Mouse (Mus musculus) limb, embryonic 15.5 days (tissue): ENCODE data around the gene Cbr3. TPM values are rescaled to one million over a fixed set of nuclear protein-coding genes. Genes with fewer than 3 reads are reported as not detected.

ENCODE experiments used
- ATAC-seq: fragments of 200-750 bp; cut with Nextera tagmentation; 2 replicates; pipeline ENCODE4 v1.8.0; 2017; ENCODE audit warnings: low read depth, moderate TSS enrichment; ENCODE audit not compliant: insufficient number of reproducible peaks, low FRiP score, low TSS enrichment
- H3K27ac ChIP-seq: fragments of 300-500 bp; sonication (generic); 2 replicates; pipeline ENCODE4 v1.5.1; 2015; ENCODE audit warnings: moderate library complexity, mild to moderate bottlenecking, inconsistent platforms
- H3K27me3 ChIP-seq: fragments of 300-500 bp; sonication (generic); 2 replicates; pipeline ENCODE4 v1.6.1; 2015; ENCODE audit warnings: inconsistent platforms
- H3K36me3 ChIP-seq: fragments of 300-500 bp; sonication (generic); 2 replicates; pipeline ENCODE4 v1.6.1; 2015; ENCODE audit warnings: inconsistent platforms
- H3K4me1 ChIP-seq: fragments of 300-500 bp; sonication (generic); 2 replicates; pipeline ENCODE4 v1.6.1; 2015; ENCODE audit warnings: inconsistent platforms
- H3K4me2 ChIP-seq: fragments of 300-500 bp; sonication (generic); 2 replicates; pipeline ENCODE4 v1.6.1; 2015; ENCODE audit warnings: mild to moderate bottlenecking, inconsistent platforms
- H3K4me3 ChIP-seq: fragments of 300-500 bp; sonication (generic); 2 replicates; pipeline ENCODE4 v1.5.1; 2015; ENCODE audit warnings: mild to moderate bottlenecking, inconsistent platforms
- H3K9ac ChIP-seq: fragments of 300-500 bp; sonication (generic); 2 replicates; pipeline ENCODE4 v1.6.1; 2015; ENCODE audit warnings: inconsistent platforms
- H3K9me3 ChIP-seq: fragments of 300-500 bp; sonication (generic); 2 replicates; pipeline ENCODE4 v1.6.1; 2016; ENCODE audit warnings: inconsistent platforms
- WGBS: fragments of 180-500 bp; shearing (Covaris S2); methylation state at CpG from one replicate; pipeline ENCODE4 v1.1.7; 2015; 5-methylcytosine and 5-hydroxymethylcytosine counted together
- polyA plus RNA-seq: library from polyadenylated mRNA; unstranded; fragments of >200 nt; fragmentation: Nextera tagmentation; extraction: Ambion mirVana; gene quantifications from 2 replicates; pipeline ENCODE4 v1.2.1, GENCODE M21; 2015

Gene Cbr3
- polyA plus RNA-seq, 1 experiment from 2014 or later: 16.5 TPM

- H3K4me3 ChIP-seq: peak overlapping the region; percentile 80
- peak overlapping the region; percentile 95 for H3K4me2 ChIP-seq
- no peak; the same call in 1 of the 2 replicates for ATAC-seq
- H3K9me3 ChIP-seq: no peaks in the 10 kb centered on the region
- 9% methylated on average over 31 of the region's 31 CpGs for WGBS
- H3K4me1 ChIP-seq: peaks cover 14% of the 10 kb centered on the region
- peak overlapping the region; percentile 59; the same call in 1 of the 2 replicates for H3K27ac ChIP-seq
- H3K27me3 ChIP-seq: 0 out of 2 replicates have a peak, but pooled peaks cover 5% of the 10 kb centered on the region
- H3K9ac ChIP-seq: peak overlapping the region; percentile 78
- 0 out of 2 replicates have a peak, but pooled peaks cover 4% of the 10 kb centered on the region for H3K36me3 ChIP-seq
Observed at GRCm38 (mm10) chr16:93712189-93712885, 29.3 kb downstream of the Cbr3 start.

DNA sequence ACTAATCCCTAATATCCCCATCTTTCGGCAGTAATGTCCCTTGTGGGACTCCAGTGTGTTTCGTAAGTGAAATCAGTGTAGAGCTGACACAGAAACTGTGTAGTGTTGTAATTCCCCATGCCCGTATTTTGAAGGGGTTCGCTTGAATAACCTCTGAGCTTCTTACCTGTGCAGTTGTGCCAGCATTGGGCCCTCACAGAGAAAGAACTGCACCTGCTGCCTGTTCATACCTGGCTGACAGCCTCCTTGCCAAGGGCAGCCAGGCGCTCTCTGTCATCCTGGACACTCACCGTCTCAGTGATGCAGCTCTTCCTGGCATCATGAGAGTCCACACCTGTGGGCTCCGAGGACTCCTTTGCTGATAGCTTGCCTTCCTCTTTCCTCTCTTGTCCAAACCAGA is 30.0 kb downstream of the Cbr3 start:
- no peak for ATAC-seq
- 83% methylated on average over 7 of the region's 7 CpGs for WGBS
- peak overlapping the region; percentile 80 for H3K4me3 ChIP-seq
- no peak overlapping the region for H3K27ac ChIP-seq
- no peak overlapping the region for H3K9ac ChIP-seq
- H3K9me3 ChIP-seq: no peaks in the 10 kb centered on the region
- H3K4me2 ChIP-seq: peak overlapping the region; percentile 95; the same call in 1 of the 2 replicates
- peaks cover 4% of the 10 kb centered on the region; the same call in 1 of the 2 replicates for H3K36me3 ChIP-seq
- H3K27me3 ChIP-seq: 0 out of 2 replicates have a peak, but pooled peaks cover 5% of the 10 kb centered on the region
- peaks cover 14% of the 10 kb centered on the region for H3K4me1 ChIP-seq

DNA sequence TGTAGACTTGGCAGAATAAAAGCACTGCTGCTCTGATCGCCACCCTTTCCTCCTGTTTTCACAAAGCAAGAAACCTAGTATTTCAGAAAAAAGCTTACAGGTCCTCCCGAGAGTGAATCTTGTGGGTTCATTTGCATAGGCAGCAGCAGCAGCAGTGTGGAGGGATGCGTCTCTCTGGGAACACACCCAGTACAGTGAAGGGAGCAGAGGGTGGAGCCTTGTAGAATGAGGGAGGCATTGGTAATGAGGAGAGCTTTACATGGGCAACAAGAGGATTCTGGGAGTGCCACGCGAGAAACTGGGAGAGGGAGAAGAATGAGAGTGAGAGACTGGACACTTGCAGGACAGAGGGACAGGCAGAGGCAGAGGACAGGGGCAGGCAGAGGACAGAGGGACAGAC is 31.4 kb downstream of the Cbr3 start:
- whole genome bisulfite sequencing: 29% methylated on average over 5 of the region's 5 CpGs

GRCm38 (mm10) chr16:93715826-93716225 is 32.8 kb downstream of the Cbr3 start:
- peaks cover 4% of the 10 kb centered on the region; the same call in 1 of the 2 replicates for H3K36me3 ChIP-seq
- peaks cover 14% of the 10 kb centered on the region for H3K4me1 ChIP-seq
- no peak overlapping the region for H3K27ac ChIP-seq
- 0 out of 2 replicates have a peak, but pooled peaks cover 5% of the 10 kb centered on the region for H3K27me3 ChIP-seq
- no peak overlapping the region for H3K4me3 ChIP-seq
- H3K9ac ChIP-seq: no peak overlapping the region
- 90% methylated on average over 6 of the region's 6 CpGs for WGBS
- no peak overlapping the region for H3K4me2 ChIP-seq
- H3K9me3 ChIP-seq: no peaks in the 10 kb centered on the region
- ATAC-seq: no peak

More for the DNA sequence above, 31.4 kb downstream of the Cbr3 start:
- peaks cover 4% of the 10 kb centered on the region; the same call in 1 of the 2 replicates for H3K36me3 ChIP-seq
- H3K4me1 ChIP-seq: peaks cover 14% of the 10 kb centered on the region
- ATAC-seq: no peak
- H3K27me3 ChIP-seq: 0 out of 2 replicates have a peak, but pooled peaks cover 5% of the 10 kb centered on the region
- no peaks in the 10 kb centered on the region for H3K9me3 ChIP-seq
- no peak overlapping the region for H3K4me2 ChIP-seq
- H3K4me3 ChIP-seq: no peak overlapping the region
- H3K9ac ChIP-seq: no peak overlapping the region
- H3K27ac ChIP-seq: no peak overlapping the region

GRCm38 (mm10) chr16:93717299-93717703 is 34.3 kb downstream of the Cbr3 start:
- 42% methylated on average over 5 of the region's 5 CpGs for WGBS

DNA sequence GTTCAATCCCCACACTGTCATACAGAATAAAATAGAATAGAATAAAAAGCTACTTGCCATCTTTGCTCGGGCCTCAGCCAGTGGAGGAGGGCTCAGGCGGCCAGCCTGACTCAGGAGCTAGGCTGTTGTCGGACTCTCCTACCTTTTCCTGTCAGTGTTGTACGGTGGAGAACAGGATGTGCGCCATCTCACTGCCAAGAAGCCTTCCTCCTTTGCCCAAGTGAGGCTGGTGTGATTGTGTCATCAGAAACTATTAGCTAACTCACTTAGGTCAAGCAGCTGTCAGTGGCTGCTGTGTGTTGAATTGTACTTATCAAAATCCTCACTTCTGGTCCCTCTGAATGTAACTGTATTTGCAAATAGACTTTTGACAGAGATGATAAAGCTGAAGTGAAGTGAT is 38.8 kb downstream of the Cbr3 start:
- H3K9ac ChIP-seq: no peak overlapping the region
- ATAC-seq: no peak
- peaks cover 6% of the 10 kb centered on the region for H3K4me1 ChIP-seq
- no peaks in the 10 kb centered on the region for H3K27me3 ChIP-seq
- no peaks in the 10 kb centered on the region for H3K9me3 ChIP-seq
- H3K27ac ChIP-seq: no peak overlapping the region
- WGBS: 81% methylated on average over 5 of the region's 5 CpGs
- H3K4me2 ChIP-seq: no peak overlapping the region
- peaks cover 4% of the 10 kb centered on the region; the same call in 1 of the 2 replicates for H3K36me3 ChIP-seq
- H3K4me3 ChIP-seq: no peak overlapping the region

More at GRCm38 (mm10) chr16:93717299-93717703, 34.3 kb downstream of the Cbr3 start:
- 0 out of 2 replicates have a peak, but pooled peaks cover 5% of the 10 kb centered on the region for H3K27me3 ChIP-seq
- H3K9me3 ChIP-seq: no peaks in the 10 kb centered on the region
- H3K4me1 ChIP-seq: peaks cover 11% of the 10 kb centered on the region
- no peak overlapping the region for H3K4me3 ChIP-seq
- no peak overlapping the region for H3K9ac ChIP-seq
- H3K36me3 ChIP-seq: peaks cover 4% of the 10 kb centered on the region; the same call in 1 of the 2 replicates
- no peak overlapping the region for H3K4me2 ChIP-seq
- no peak overlapping the region for H3K27ac ChIP-seq
- ATAC-seq: no peak

DNA sequence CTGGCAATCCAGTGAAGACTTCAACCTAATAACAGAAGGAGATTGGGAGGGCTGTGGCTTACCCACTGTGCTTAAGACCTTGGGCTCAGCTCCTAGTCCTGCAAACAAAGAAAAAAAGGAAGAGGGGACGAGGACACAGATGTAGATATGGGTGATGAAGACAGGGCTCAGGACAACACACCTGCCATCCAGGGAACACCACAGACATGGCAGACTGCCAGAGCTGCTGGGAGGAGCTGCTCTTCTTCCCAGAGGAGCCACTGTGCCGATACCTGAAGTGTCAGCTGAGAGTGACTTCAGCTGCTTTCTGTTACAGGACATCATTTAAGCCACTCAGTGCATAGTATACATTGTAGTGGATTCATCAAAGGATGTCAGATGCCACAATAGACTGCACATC is 39.5 kb downstream of the Cbr3 start:
- WGBS: 62% methylated on average over 2 of the region's 2 CpGs
- H3K27ac ChIP-seq: no peak overlapping the region

GRCm38 (mm10) chr16:93725417-93726144 is 42.6 kb downstream of the Cbr3 start:
- Histone ChIP-seq H3K9me3 (no peaks in the 10 kb centered on the region), H3K9ac (no peak overlapping the region), H3K27ac (no peak overlapping the region), H3K4me1 (peaks cover 20% of the 10 kb centered on the region), H3K4me3 (no peak overlapping the region), H3K36me3 (0 out of 2 replicates have a peak, but pooled peaks cover 3% of the 10 kb centered on the region), H3K27me3 (no peaks in the 10 kb centered on the region), H3K4me2 (no peak overlapping the region)
- no peak for ATAC-seq
- 61% methylated on average over 8 of the region's 8 CpGs for WGBS

More for the DNA sequence above, 39.5 kb downstream of the Cbr3 start:
- Histone ChIP-seq H3K27me3 (no peaks in the 10 kb centered on the region), H3K9me3 (no peaks in the 10 kb centered on the region), H3K9ac (no peak overlapping the region), H3K4me3 (no peak overlapping the region), H3K4me1 (peaks cover 6% of the 10 kb centered on the region), H3K36me3 (no peaks in the 10 kb centered on the region; the same call in 1 of the 2 replicates), H3K4me2 (no peak overlapping the region)
- no peak for ATAC-seq

GRCm38 (mm10) chr16:93726186-93726585 is 43.2 kb downstream of the Cbr3 start:
- H3K9ac ChIP-seq: no peak overlapping the region
- 72% methylated on average over 4 of the region's 4 CpGs for WGBS
- H3K9me3 ChIP-seq: no peaks in the 10 kb centered on the region
- H3K27ac ChIP-seq: no peak overlapping the region
- peaks cover 20% of the 10 kb centered on the region for H3K4me1 ChIP-seq
- no peak overlapping the region for H3K4me3 ChIP-seq
- no peak overlapping the region for H3K4me2 ChIP-seq
- 0 out of 2 replicates have a peak, but pooled peaks cover 3% of the 10 kb centered on the region for H3K36me3 ChIP-seq
- H3K27me3 ChIP-seq: no peaks in the 10 kb centered on the region
- ATAC-seq: no peak

DNA sequence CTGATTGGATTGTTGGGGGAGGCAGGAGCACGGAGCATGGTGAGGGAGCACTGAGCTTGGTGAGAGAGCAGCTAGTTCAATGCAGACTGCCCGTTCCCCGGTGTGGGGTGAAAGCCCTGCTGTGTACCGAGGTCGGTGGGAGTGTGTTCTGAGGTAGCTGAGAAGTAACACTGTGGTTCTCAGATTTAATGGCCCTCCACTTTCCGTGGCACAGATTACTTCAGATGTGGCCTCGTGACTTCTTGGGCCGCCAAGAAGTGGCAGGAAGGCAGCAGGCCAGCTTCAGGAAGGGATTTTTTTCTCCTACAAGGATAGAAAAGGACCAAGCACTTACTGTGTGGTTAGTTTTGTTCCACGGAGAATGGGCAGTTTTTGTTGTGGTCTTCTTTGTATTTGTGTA is 45.7 kb downstream of the Cbr3 start:
- Histone ChIP-seq H3K4me2 (no peak overlapping the region), H3K27me3 (no peaks in the 10 kb centered on the region), H3K9ac (no peak overlapping the region), H3K4me1 (peaks cover 16% of the 10 kb centered on the region), H3K9me3 (no peaks in the 10 kb centered on the region), H3K4me3 (no peak overlapping the region), H3K27ac (no peak overlapping the region), H3K36me3 (0 out of 2 replicates have a peak, but pooled peaks cover 3% of the 10 kb centered on the region)
- WGBS: 67% methylated on average over 9 of the region's 9 CpGs
- no peak for ATAC-seq

DNA sequence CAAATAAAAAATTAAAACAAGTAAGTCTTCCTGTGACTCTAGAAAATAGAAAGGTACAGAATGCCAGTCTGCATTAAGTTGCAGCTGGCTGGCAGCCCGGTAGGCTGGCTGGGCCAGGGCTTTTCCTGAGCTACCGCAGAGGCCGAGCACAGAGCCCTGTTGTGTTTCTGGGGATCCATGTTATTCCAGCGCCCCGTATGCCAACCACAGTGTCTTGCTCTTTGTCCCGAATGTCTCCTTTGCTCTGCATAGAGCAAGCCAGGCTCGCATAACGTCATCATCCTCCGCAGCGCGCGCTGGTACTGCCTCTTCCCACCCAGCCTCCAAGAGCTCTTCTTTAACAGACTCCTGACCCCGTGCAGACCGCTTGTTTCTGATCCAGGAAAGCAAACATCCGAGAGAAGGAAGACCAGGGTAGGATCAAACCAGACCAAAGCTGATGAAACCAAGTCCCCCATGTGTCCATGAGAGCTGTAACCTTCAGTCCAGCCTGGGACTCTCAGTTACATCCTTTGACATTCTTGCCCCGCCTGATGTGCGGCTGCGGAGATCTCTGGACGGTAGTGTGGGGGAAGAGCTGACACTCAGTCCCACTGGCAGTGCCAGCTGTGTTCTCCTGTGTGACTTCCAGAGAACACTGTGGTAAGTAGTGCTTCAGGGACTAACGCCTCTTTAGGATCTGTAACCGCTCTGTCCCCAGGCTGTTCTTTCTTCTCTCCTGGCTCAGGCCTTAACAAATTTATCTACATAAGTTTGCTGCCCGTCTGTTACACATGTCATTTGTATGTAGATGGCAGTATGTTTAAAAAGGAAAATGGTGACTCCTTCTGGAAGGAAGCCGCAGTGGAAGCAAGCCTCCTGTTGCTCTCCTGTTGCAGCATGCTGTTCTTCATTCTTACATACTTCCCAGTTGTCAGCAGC is 47.0 kb downstream of the Cbr3 start:
- Histone ChIP-seq H3K4me2 (no peak overlapping the region), H3K4me3 (no peak overlapping the region), H3K9me3 (no peaks in the 10 kb centered on the region), H3K36me3 (0 out of 2 replicates have a peak, but pooled peaks cover 3% of the 10 kb centered on the region), H3K27me3 (no peaks in the 10 kb centered on the region), H3K9ac (no peak overlapping the region), H3K27ac (peak overlapping the region; percentile 59), H3K4me1 (peaks cover 17% of the 10 kb centered on the region)
- WGBS: 72% methylated on average over 23 of the region's 23 CpGs
- no peak for ATAC-seq
